Mouse (Mus musculus) lung, adult 2 months (tissue): ENCODE results near the gene Dap. TPM values are rescaled to one million over a fixed set of nuclear protein-coding genes. Genes with fewer than 3 reads are reported as not detected.

ENCODE experiments used
- DNase-seq: peaks from one replicate; pipeline ENCODE4 v3.0.0; 2022
- H3K4me1 ChIP-seq: fragments of 200-500 bp; 2 replicates; pipeline ENCODE4 v1.6.1; 2011; ENCODE audit warnings: low read length; ENCODE audit not compliant: control insufficient read depth, insufficient read depth
- H3K4me3 ChIP-seq: fragments of 200-500 bp; replicated peaks from 2 replicates; pipeline ENCODE3; 2011; ENCODE audit warnings: low read depth, mild to moderate bottlenecking, control low read depth, low read length; ENCODE audit errors: extremely low read depth
- CTCF ChIP-seq: fragments of 200-500 bp; IDR thresholded peaks from 2 replicates; pipeline ENCODE4 v1.5.1; 2011; ENCODE audit warnings: mild to moderate bottlenecking, low read length, control low read depth; ENCODE audit not compliant: insufficient read depth
- POLR2A ChIP-seq: fragments of 200-500 bp; IDR thresholded peaks from 2 replicates; pipeline ENCODE4 v1.6.1; 2011; ENCODE audit warnings: low read depth, mild to moderate bottlenecking, control low read depth, low read length, borderline replicate concordance; ENCODE audit errors: extremely low read depth
- WGBS: fragments of 180-500 bp; shearing (Covaris S2); methylation state at CpG from one replicate; pipeline ENCODE4 v1.1.7; 2018; 5-methylcytosine and 5-hydroxymethylcytosine counted together
- polyA plus RNA-seq: library from polyadenylated mRNA; depleted of rRNA; stranded (reverse); fragments of >200 nt; gene quantifications from 2 replicates; pipeline ENCODE4 v1.2.3, GENCODE M21; 2012

Gene Dap
- polyA plus RNA-seq, 1 experiment = 54.3 TPM

DNA sequence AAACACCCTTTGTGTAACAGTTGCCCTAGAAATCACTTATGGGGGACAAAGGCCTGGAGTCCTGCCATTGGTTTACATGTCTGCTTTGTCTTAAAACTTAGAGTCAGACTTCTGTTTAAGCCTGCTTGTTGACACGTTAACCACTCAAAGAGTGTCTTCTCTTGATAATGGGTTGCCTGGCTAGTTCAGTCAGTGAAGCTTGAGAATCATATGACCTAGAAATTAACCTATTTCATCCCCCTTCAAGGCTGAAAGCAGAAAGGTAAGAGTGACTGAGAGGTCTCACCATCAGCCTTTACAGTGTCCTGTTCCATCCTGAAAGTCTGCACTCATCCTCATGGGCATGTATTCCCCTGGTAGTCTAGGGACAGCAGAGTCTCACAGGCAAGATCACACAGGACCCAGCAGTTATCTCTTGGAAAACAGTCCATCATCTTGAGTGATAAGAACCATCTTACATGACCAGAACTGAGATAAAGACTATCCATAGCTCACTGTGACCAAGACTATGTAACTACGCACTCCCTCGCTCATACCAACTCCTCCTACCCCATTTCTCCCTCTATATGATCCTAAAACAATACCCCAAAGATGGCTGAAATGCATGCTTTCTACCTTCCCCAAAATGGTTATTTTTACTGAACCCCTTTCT lies 10.4 kb upstream of the Dap start:
- no peak overlapping the region for H3K4me3 ChIP-seq
- DNase-seq = no peak
- peaks cover 8% of the 10 kb centered on the region for H3K4me1 ChIP-seq
- WGBS = 98% methylated on average over 3 of the region's 3 CpGs
- TF ChIP-seq POLR2A = no peak
- no peak for TF ChIP-seq CTCF

DNA sequence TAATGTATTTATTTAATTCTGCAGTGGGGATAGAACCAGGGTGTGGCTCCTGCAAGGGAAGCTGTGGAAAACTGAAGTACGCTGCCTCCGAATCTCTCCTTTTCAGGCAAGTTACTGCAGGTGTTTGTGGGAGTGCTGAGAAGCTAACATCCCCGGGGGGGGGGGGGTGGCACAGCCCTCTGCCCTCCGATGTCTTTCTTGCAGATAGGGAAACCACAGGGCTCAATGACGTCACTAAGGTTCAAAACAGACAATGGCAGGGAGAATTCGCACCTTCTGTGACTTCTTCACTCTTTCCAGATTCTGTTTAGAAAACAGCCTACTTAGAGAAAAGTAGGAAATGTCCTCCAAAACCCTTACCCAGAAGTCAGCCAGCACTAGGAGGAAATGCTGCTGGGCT lies 1.9 kb upstream of the Dap start:
- 74% methylated on average over 6 of the region's 6 CpGs for WGBS
- no peak for DNase-seq

DNA sequence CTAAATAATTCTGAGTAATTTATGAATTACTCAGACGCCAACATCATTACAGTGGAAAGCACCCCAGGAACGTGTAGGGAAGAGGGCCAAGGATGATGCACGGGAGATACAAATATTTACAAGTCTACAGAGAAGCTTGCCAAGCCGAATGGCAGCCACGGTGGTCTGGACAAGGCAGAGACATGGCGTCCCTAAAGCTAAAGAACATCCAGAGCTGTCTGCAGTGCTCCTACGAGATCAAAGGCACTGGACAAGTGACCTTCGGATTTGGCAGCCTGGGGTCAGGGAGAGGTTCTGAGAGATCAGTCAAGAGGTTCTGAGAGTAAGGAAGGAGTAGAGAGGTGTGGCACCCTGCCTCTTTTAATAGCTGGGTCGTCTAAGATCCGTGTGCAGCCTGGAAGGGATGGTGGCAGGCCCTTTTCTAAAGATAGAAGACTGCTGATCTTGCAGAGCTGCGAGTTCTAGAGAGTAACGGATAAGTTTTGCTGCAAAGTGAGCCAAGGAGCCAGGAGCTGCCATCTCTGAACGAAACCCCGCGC lies 449 bp upstream of the Dap start:
- no peak for DNase-seq
- Histone ChIP-seq H3K4me1 (no peaks in the 10 kb centered on the region), H3K4me3 (peak overlapping the region; percentile 57)
- no peak for TF ChIP-seq POLR2A
- TF ChIP-seq CTCF = no peak
- WGBS = 27% methylated on average over 15 of the region's 15 CpGs

More for the DNA sequence above, 1.9 kb upstream of the Dap start:
- no peak for TF ChIP-seq CTCF
- no peak for TF ChIP-seq POLR2A
- no peak overlapping the region for H3K4me3 ChIP-seq
- no peaks in the 10 kb centered on the region for H3K4me1 ChIP-seq

DNA sequence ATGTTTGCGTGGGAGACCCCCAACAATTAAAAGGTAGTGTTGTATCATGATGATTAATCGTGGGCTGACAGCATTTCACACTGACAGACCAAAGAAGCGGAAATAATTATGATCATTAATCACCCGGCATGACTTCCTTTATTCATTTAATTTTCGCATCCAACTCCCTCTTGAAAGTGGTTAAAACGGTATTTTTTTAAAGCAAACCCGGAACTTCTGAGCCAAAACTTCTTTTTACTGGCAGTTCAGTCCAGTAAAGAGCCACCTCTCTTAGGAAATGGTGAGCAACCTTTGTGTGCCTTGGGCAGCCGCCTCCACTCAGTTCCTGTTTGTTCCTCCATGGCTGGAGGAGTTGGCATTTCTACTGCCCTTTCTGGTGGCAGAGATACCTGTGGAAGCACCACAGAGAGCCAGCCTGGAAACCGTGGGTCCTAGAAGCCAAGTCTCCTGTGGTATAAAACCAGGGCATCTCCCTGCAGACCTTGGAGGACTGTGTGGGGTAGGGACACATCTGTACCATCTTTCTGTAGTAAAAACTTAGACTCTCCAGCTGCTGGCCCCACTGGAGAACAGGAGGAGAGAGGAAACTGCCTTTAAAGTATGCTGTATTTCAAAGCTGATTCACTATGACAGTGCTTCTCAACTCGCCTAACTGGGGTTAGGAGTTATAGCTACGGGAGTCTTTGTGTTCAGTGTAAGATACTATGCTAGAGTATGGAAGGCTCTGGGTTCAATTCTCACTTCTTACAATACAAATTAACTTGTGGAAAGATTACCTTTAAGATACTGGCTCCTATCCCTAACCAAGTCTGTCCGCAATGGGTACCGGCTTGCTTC lies 910 bp downstream of the Dap start:
- H3K4me3 ChIP-seq = peak overlapping the region; percentile 80
- WGBS = 22% methylated on average over 13 of the region's 13 CpGs
- no peak for TF ChIP-seq CTCF
- TF ChIP-seq POLR2A = no peak
- no peaks in the 10 kb centered on the region for H3K4me1 ChIP-seq
- peak; percentile 28 for DNase-seq

DNA sequence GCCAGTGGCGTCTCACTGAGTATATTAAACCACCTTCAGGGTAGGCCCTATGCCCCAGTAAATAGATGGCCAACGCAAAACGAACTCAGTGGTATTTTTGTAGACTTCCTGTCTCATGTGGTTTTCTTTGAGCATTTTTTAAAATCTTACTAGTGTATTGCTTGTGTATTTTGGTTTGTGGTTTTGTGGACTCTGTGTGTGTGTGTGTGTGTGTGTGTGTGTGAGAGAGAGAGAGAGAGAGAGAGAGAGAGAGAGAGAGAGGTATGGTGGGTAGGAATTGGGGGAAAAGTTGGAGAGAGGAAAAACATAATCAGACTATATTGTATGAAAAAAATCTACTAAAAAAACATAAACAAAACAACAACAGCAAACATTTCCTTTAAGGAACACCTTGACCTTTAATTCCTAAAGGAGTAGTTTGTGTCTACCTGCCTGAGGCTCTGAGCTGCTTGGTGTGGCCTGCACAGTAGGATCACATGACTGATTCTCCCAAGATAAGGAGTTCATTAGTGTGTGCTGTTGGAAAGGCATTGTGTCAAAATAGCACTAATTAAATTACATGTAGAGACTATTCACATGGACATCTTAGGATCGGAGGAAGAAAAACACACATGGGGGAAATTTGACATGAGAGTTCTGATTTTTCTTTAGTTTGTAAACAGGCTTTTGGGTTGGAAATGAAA lies 1.7 kb downstream of the Dap start:
- TF ChIP-seq CTCF = no peak
- TF ChIP-seq POLR2A = no peak
- H3K4me1 ChIP-seq = no peaks in the 10 kb centered on the region
- WGBS = 62% methylated on average over 4 of the region's 4 CpGs
- no peak for DNase-seq
- no peak overlapping the region for H3K4me3 ChIP-seq

DNA sequence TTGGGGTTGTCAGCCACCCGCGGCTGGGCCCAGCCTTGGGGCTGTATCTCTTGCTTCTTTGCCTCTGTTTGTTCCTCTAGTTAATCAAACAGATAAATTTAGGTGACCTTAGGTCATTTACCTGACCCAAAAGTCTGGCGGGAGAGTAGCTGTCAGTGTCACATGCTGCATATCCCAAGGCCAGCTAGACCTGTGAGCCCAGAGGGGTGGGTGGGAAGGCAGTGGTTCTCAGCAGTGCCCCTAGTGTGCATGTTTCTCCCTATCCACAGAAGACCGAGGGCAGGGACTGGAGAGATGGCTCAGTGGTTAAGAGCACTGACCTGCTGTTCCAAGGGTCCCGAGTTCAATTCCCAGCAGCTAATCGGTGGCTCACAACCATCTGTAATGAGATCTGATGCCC lies 2.4 kb downstream of the Dap start:
- Histone ChIP-seq H3K4me1 (no peaks in the 10 kb centered on the region), H3K4me3 (no peak overlapping the region)
- TF ChIP-seq CTCF (peak; percentile 15; the same call in 1 of the 2 replicates), POLR2A (no peak)
- no peak for DNase-seq
- 73% methylated on average over 6 of the region's 6 CpGs for WGBS

DNA sequence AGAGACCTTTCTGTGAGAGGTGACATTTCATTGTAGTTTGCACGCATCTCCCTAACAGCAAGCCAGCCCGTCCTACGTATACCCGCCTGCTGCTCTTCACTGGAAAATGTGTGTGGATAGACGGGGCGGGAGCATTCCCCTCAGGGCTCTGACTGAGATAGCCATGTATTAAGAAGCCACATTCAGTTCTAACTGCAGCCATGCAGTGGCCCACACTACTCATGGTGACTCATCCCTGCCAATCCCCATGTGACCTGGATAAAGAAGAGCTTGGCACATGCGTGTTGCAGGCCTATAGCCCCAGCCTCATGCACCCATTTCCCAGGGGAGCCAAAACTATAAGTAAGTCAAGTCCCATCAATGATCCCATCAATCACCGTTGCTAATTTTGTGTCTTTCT lies 3.7 kb downstream of the Dap start:
- 90% methylated on average over 8 of the region's 8 CpGs for WGBS
- DNase-seq = no peak
- Histone ChIP-seq H3K4me3 (no peak overlapping the region), H3K4me1 (no peaks in the 10 kb centered on the region)
- TF ChIP-seq CTCF (no peak), POLR2A (no peak)

DNA sequence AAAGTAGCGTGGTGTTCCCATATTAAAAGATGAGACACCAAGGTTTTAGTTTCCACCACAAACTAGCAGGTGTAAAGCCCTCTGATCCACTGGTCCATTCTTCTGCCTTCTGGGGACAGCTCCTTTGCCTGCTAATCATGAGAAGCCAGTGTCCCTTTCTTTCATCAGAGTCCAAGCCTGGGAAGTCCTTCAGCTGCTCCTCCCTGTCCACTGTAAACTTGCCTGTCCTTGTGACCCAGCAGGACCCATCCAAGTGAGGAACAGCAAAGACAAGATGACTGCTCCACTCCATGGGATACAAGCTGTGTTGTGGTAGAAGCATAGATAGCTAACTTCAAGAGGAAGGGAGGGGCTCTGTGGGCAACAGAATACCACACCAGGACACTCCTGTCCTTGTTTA lies 8.9 kb downstream of the Dap start:
- no peak for DNase-seq
- 97% methylated on average over 1 of the region's 1 CpGs for WGBS
- H3K4me1 ChIP-seq = no peaks in the 10 kb centered on the region
- no peak for TF ChIP-seq POLR2A
- TF ChIP-seq CTCF = no peak
- H3K4me3 ChIP-seq = no peak overlapping the region

DNA sequence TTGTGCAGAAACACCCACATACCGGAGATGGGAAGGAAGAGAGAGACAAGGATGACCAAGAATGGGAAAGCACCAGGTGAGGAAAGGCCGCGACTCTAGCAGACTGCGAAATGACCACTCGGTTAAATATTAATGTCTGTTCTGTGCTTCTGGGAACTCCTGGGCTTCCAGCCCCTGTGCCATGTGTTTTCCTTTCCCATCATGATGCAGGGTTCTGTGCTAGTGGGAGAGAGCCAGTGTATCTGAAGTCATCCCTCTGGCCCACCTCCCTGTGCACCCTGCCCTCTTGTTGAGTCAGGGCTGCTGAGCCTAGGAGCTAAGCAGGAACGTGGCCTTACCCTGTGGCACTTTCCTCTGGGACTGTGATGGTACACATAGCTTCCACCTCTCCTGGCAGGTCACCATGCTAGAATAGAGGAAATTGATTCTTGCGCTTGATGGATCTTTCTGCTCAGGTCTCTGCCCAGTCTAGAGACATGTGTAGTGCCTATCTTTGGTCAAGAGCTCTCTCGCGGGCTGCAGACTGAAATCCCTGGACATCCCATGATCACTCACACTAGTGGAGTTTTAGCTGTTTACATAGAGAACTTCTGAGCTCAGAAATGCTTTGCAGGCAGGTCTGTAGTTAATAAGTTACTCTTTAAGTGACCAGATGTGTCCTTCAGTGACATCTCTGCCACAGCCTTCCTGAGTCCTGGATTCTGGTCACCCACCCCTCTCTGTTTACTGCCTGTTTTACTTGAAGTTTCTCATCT lies 11.9 kb downstream of the Dap start:
- Histone ChIP-seq H3K4me3 (no peak overlapping the region), H3K4me1 (no peaks in the 10 kb centered on the region)
- DNase-seq = no peak
- WGBS = 80% methylated on average over 9 of the region's 9 CpGs
- TF ChIP-seq CTCF (no peak), POLR2A (no peak)
